Mouse (Mus musculus): ENCODE data around the gene Col27a1.

DNA sequence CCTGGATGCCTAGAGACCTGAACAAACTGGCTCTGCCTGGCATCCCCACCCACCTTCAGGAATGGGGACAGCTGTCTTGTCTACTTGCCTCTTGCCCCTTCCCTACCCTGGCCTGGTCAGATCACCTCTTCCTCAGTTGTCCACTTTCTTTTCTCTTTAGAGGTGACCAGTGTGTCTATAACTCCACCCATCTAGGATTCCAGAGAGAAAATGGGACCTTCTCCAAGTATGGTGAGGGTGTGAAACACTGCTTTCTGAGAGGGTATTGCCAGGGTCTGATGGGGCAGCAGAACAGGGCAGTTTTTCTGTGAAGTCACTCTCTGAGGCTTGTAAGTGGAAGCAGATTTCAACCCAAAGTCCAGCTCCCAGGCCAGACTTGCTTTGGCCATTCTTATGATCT is 131.5 kb downstream of the Col27a1 start:
- TF ChIP-seq CTCF (IDR thresholded peaks at IDR 0.05; ENCODE audit: low read depth) (no peak), EP300 (IDR thresholded peaks at IDR 0.05; ENCODE audit: low read depth) (no peak)

Data from liver, embryonic 14.5 days (tissue).